Mouse (Mus musculus): ENCODE results near the gene Gm20388. TPM values are rescaled to one million over a fixed set of nuclear protein-coding genes. Genes with fewer than 3 reads are reported as not detected.

Gm20388 gene
- polyA plus RNA-seq, 1 experiment from 2014 or later, result 12.4 TPM

GRCm38 (mm10) chr8:122230712-122231337 lies 2320.2 kb downstream of the Gm20388 start:
- Histone ChIP-seq H3K27ac (ENCODE audit: low read depth, low read length) (no peak overlapping the region; the same call in 1 of the 2 replicates), H3K27me3 (replicated peaks; ENCODE audit: control insufficient read depth, insufficient read depth, low read length) (peaks cover 22% of the 10 kb centered on the region), H3K9me3 (ENCODE audit: control insufficient read depth, low read length) (no peaks in the 10 kb centered on the region), H3K36me3 (ENCODE audit: control insufficient read depth, insufficient read depth, low read length) (no peaks in the 10 kb centered on the region), H3K4me1 (ENCODE audit: control insufficient read depth, insufficient read depth, low read depth, low read length) (peaks cover 15% of the 10 kb centered on the region), H3K4me3 (ENCODE audit: low read length) (peak overlapping the region; percentile 65), H3K9ac (ENCODE audit: low read depth, low read length) (peak overlapping the region; percentile 75), H3K4me2 (ENCODE audit: low read length) (peak overlapping the region; percentile 99)
- WGBS, result 4% methylated on average over 32 of the region's 32 CpGs
- peak; percentile 60 for ATAC-seq

DNA sequence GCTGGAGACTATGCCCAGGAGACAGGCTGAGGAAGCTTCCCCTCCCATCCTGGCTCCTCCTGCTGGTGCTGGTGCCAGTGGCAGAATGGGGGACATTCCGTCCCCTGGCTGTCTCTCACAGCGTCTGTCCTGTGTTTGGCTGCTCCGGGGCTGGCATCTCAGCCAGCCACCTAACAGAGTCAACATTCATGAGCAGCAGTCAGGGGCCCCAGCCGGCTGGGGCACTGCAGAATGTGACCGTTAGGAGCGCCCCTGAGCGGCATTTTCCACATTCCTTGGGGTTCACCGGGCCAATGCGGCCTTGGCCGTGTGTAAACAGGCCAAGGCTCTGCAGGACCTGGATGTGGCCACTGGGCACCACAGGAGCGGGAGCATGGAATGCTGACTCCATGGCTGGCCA lies 2323.4 kb downstream of the Gm20388 start:
- Histone ChIP-seq H3K4me3 (ENCODE audit: low read length) (no peak overlapping the region), H3K27me3 (replicated peaks; ENCODE audit: control insufficient read depth, insufficient read depth, low read length) (peaks cover 12% of the 10 kb centered on the region), H3K9me3 (ENCODE audit: control insufficient read depth, low read length) (no peaks in the 10 kb centered on the region), H3K36me3 (ENCODE audit: control insufficient read depth, insufficient read depth, low read length) (no peaks in the 10 kb centered on the region), H3K27ac (ENCODE audit: low read depth, low read length) (no peak overlapping the region), H3K9ac (ENCODE audit: low read depth, low read length) (no peak overlapping the region), H3K4me1 (ENCODE audit: control insufficient read depth, insufficient read depth, low read depth, low read length) (peaks cover 15% of the 10 kb centered on the region), H3K4me2 (ENCODE audit: low read length) (no peak overlapping the region)
- 35% methylated on average over 11 of the region's 11 CpGs for WGBS
- ATAC-seq, result peak; percentile 68; the same call in 1 of the 2 replicates

DNA sequence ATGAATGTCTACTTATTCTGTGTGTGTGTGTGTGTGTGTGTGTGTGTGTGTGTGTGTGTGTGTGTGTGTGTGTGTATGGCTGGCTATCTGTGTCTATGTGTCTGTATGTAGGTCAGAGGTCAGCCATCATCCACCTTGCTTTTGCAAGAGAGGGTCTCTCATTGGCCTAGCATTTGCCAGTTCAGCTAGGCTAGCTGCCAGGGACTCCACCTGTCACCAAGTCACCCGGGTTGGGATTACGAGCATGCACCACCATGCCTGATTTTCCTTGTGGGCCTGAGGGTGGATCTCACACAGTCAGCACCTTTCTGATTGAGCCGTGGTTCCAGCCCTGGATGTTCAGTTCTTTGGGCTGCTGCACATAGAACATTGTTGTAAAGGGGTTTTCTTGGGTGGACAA lies 2325.9 kb downstream of the Gm20388 start:
- Histone ChIP-seq H3K27me3 (replicated peaks; ENCODE audit: control insufficient read depth, insufficient read depth, low read length) (no peaks in the 10 kb centered on the region), H3K9me3 (ENCODE audit: control insufficient read depth, low read length) (no peaks in the 10 kb centered on the region), H3K9ac (ENCODE audit: low read depth, low read length) (no peak overlapping the region), H3K27ac (ENCODE audit: low read depth, low read length) (no peak overlapping the region), H3K36me3 (ENCODE audit: control insufficient read depth, insufficient read depth, low read length) (no peaks in the 10 kb centered on the region), H3K4me3 (ENCODE audit: low read length) (no peak overlapping the region), H3K4me2 (ENCODE audit: low read length) (no peak overlapping the region), H3K4me1 (ENCODE audit: control insufficient read depth, insufficient read depth, low read depth, low read length) (peaks cover 3% of the 10 kb centered on the region; the same call in 1 of the 2 replicates)
- 61% methylated on average over 3 of the region's 3 CpGs for WGBS
- no peak for ATAC-seq

DNA sequence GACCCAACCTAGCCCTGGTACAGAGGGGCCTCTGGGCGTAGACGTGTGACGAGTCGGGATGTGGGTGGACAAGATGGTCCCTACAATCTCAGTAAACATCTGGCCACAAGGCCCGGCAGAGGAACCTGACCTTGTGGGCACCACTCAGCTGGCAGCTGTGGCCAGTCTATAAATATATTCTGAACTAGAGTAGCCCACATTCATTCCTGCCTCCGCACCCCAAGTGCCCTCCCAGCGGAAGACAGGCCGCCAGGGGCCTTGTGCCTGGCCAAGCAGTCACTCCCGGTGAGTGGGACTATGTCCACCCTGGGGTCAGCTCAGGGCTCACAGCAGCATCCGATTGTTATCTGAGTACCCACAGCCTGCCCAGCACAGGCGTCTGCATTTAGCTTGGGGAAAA lies 2327.6 kb downstream of the Gm20388 start:
- no peaks in the 10 kb centered on the region for H3K9me3 ChIP-seq (ENCODE audit: control insufficient read depth, low read length)
- H3K27me3 ChIP-seq (replicated peaks; ENCODE audit: control insufficient read depth, insufficient read depth, low read length), result no peaks in the 10 kb centered on the region
- H3K4me3 ChIP-seq (ENCODE audit: low read length), result no peak overlapping the region
- peaks cover 3% of the 10 kb centered on the region; the same call in 1 of the 2 replicates for H3K4me1 ChIP-seq (ENCODE audit: control insufficient read depth, insufficient read depth, low read depth, low read length)
- no peak overlapping the region for H3K4me2 ChIP-seq (ENCODE audit: low read length)
- H3K36me3 ChIP-seq (ENCODE audit: control insufficient read depth, insufficient read depth, low read length), result no peaks in the 10 kb centered on the region
- WGBS, result 82% methylated on average over 11 of the region's 11 CpGs
- no peak overlapping the region for H3K9ac ChIP-seq (ENCODE audit: low read depth, low read length)
- no peak overlapping the region for H3K27ac ChIP-seq (ENCODE audit: low read depth, low read length)
- ATAC-seq, result no peak

- no peak overlapping the region for H3K4me2 ChIP-seq (ENCODE audit: low read length)
- no peak overlapping the region for H3K9ac ChIP-seq (ENCODE audit: low read depth, low read length)
- H3K27me3 ChIP-seq (replicated peaks; ENCODE audit: control insufficient read depth, insufficient read depth, low read length), result no peaks in the 10 kb centered on the region
- no peak overlapping the region for H3K27ac ChIP-seq (ENCODE audit: low read depth, low read length)
- no peaks in the 10 kb centered on the region for H3K9me3 ChIP-seq (ENCODE audit: control insufficient read depth, low read length)
- H3K4me1 ChIP-seq (ENCODE audit: control insufficient read depth, insufficient read depth, low read depth, low read length), result peaks cover 3% of the 10 kb centered on the region; the same call in 1 of the 2 replicates
- no peaks in the 10 kb centered on the region for H3K36me3 ChIP-seq (ENCODE audit: control insufficient read depth, insufficient read depth, low read length)
- ATAC-seq, result no peak
- no peak overlapping the region for H3K4me3 ChIP-seq (ENCODE audit: low read length)
- 85% methylated on average over 8 of the region's 8 CpGs for WGBS
Measured at GRCm38 (mm10) chr8:122238731-122239130, 2328.1 kb downstream of the Gm20388 start.

DNA sequence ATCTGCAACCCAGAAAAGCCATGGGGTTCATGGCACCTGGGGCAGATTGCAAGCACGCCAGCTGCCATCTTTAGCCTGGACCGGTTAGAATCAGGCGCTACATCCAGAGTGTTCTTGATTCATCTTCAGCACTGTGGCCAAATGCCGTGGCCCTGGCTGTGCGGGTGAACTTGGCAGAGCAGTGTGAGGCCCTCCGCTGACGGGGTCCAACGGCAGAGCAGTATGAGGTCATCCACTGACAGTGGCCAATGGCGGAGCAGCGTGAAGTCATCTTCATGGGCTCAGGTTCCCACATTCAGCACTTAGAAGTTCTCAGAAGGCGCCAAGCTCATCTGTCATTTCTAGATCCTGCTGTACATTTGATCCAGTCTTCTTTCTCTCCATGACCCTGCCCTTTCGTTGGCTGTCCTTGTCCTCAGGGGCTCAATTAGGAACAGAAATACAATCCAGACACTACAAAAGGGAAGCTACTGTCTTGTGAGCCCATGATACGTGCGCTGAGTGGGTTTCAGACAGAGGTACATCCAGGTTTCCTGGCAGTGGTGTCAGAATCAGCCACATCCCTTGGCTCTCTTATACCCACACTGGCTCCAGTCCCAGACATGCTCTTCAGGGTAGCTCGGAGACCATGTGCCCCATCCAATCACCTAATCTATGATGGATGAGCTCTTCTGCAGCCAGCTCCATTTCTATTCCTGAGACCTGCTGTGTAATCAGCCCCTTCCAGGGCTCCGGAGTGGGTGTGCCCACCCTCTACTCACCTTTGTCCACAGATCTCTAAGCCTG lies 2329.8 kb downstream of the Gm20388 start:
- Histone ChIP-seq H3K4me3 (ENCODE audit: low read length) (no peak overlapping the region), H3K36me3 (ENCODE audit: control insufficient read depth, insufficient read depth, low read length) (no peaks in the 10 kb centered on the region), H3K9me3 (ENCODE audit: control insufficient read depth, low read length) (no peaks in the 10 kb centered on the region), H3K4me1 (ENCODE audit: control insufficient read depth, insufficient read depth, low read depth, low read length) (peaks cover 3% of the 10 kb centered on the region; the same call in 1 of the 2 replicates), H3K9ac (ENCODE audit: low read depth, low read length) (no peak overlapping the region), H3K27me3 (replicated peaks; ENCODE audit: control insufficient read depth, insufficient read depth, low read length) (no peaks in the 10 kb centered on the region), H3K4me2 (ENCODE audit: low read length) (no peak overlapping the region), H3K27ac (ENCODE audit: low read depth, low read length) (no peak overlapping the region)
- 0 out of 2 replicates have a peak, but pooled peaks have one; percentile 40 for ATAC-seq
- WGBS, result 83% methylated on average over 16 of the region's 16 CpGs

DNA sequence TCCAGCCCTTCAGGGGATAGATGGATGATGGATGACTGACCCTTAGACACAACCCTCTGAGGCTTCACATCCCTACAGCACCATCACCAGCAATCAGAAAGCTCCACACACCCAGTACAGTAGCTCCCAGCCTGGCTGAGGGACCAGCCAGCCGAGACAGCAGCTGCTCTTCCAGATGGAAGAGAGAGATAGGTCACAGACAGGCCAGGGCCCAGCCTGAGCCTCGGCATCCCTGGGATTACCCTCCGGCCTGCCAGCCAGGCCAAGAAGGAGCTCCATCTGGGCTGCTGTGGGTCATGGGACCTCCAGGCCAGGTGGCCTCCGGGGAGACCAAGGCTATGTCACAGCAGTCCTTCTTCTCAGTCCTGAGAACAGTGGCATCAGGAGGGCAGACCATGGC lies 2332.7 kb downstream of the Gm20388 start:
- no peaks in the 10 kb centered on the region for H3K9me3 ChIP-seq (ENCODE audit: control insufficient read depth, low read length)
- H3K4me2 ChIP-seq (ENCODE audit: low read length), result no peak overlapping the region
- no peaks in the 10 kb centered on the region for H3K27me3 ChIP-seq (replicated peaks; ENCODE audit: control insufficient read depth, insufficient read depth, low read length)
- H3K4me1 ChIP-seq (ENCODE audit: control insufficient read depth, insufficient read depth, low read depth, low read length), result peaks cover 3% of the 10 kb centered on the region; the same call in 1 of the 2 replicates
- no peak overlapping the region for H3K27ac ChIP-seq (ENCODE audit: low read depth, low read length)
- H3K4me3 ChIP-seq (ENCODE audit: low read length), result no peak overlapping the region
- H3K36me3 ChIP-seq (ENCODE audit: control insufficient read depth, insufficient read depth, low read length), result no peaks in the 10 kb centered on the region
- no peak overlapping the region for H3K9ac ChIP-seq (ENCODE audit: low read depth, low read length)
- ATAC-seq, result no peak
- WGBS, result 74% methylated on average over 4 of the region's 4 CpGs

GRCm38 (mm10) chr8:122245161-122245560 lies 2334.5 kb downstream of the Gm20388 start:
- no peaks in the 10 kb centered on the region for H3K36me3 ChIP-seq (ENCODE audit: control insufficient read depth, insufficient read depth, low read length)
- no peak overlapping the region for H3K27ac ChIP-seq (ENCODE audit: low read depth, low read length)
- H3K9ac ChIP-seq (ENCODE audit: low read depth, low read length), result no peak overlapping the region
- H3K9me3 ChIP-seq (ENCODE audit: control insufficient read depth, low read length), result no peaks in the 10 kb centered on the region
- 74% methylated on average over 6 of the region's 6 CpGs for WGBS
- H3K4me1 ChIP-seq (ENCODE audit: control insufficient read depth, insufficient read depth, low read depth, low read length), result peaks cover 3% of the 10 kb centered on the region; the same call in 1 of the 2 replicates
- H3K4me2 ChIP-seq (ENCODE audit: low read length), result no peak overlapping the region
- H3K4me3 ChIP-seq (ENCODE audit: low read length), result no peak overlapping the region
- no peaks in the 10 kb centered on the region for H3K27me3 ChIP-seq (replicated peaks; ENCODE audit: control insufficient read depth, insufficient read depth, low read length)
- no peak for ATAC-seq
